Mouse (Mus musculus): ENCODE measurements around the gene Gm3045. TPM values are rescaled to one million over a fixed set of nuclear protein-coding genes. Genes with fewer than 3 reads are reported as not detected.

The Gm3045 gene
- polyA plus RNA-seq, 1 experiment from 2014 or later = not detected

- Histone ChIP-seq H3K4me1 (peaks cover 5% of the 10 kb centered on the region), H3K4me2 (no peak overlapping the region), H3K9ac (no peak overlapping the region), H3K4me3 (no peak overlapping the region), H3K27me3 (replicated peaks) (peaks cover 50% of the 10 kb centered on the region), H3K9me3 (no peaks in the 10 kb centered on the region), H3K36me3 (no peaks in the 10 kb centered on the region), H3K27ac (replicated peaks) (no peak overlapping the region)
- ATAC-seq (ENCODE audit: extremely low read depth, insufficient number of reproducible peaks, low FRiP score, low TSS enrichment) = no peak
- 55% methylated on average over 7 of the region's 7 CpGs for WGBS
These were observed 17.0 kb downstream of the Gm3045 start for GRCm38 (mm10) chr13:56443411-56443810.

DNA sequence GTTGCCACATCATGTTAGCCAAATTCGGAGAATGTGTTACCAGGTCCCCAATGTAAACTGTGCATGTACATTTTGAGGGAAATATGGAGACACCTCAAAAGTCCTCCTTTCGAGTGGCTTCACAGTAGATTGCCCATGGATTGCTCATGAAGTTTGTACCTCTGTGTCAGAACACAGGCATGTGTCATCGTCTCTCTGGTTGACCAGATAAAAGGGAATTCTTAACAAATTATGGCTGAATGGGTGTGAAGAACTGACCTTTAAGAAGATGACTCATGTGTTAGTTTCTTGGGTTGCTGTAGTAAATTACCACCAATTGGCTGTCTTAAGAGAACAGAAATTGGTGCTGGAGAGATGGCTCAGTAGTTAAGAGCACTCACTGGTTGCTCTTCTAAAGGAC lies 17.7 kb downstream of the Gm3045 start:
- no peak overlapping the region for H3K9ac ChIP-seq
- H3K4me3 ChIP-seq = no peak overlapping the region
- no peaks in the 10 kb centered on the region for H3K4me1 ChIP-seq
- WGBS = 78% methylated on average over 3 of the region's 3 CpGs
- H3K4me2 ChIP-seq = no peak overlapping the region
- no peak overlapping the region for H3K27ac ChIP-seq (replicated peaks)
- no peaks in the 10 kb centered on the region for H3K36me3 ChIP-seq
- no peaks in the 10 kb centered on the region for H3K9me3 ChIP-seq
- no peak for ATAC-seq (ENCODE audit: extremely low read depth, insufficient number of reproducible peaks, low FRiP score, low TSS enrichment)
- peaks cover 49% of the 10 kb centered on the region for H3K27me3 ChIP-seq (replicated peaks)

- no peaks in the 10 kb centered on the region for H3K36me3 ChIP-seq
- no peak for ATAC-seq (ENCODE audit: extremely low read depth, insufficient number of reproducible peaks, low FRiP score, low TSS enrichment)
- H3K27ac ChIP-seq (replicated peaks) = no peak overlapping the region
These were observed 18.6 kb downstream of the Gm3045 start for GRCm38 (mm10) chr13:56444996-56445395.

GRCm38 (mm10) chr13:56449239-56450030 lies 23.0 kb downstream of the Gm3045 start:
- Histone ChIP-seq H3K4me2 (no peak overlapping the region), H3K36me3 (no peaks in the 10 kb centered on the region), H3K4me3 (no peak overlapping the region), H3K9ac (no peak overlapping the region), H3K4me1 (no peaks in the 10 kb centered on the region), H3K27ac (replicated peaks) (no peak overlapping the region), H3K27me3 (replicated peaks) (peaks cover 18% of the 10 kb centered on the region; the same call in 1 of the 2 replicates), H3K9me3 (no peaks in the 10 kb centered on the region)
- ATAC-seq (ENCODE audit: extremely low read depth, insufficient number of reproducible peaks, low FRiP score, low TSS enrichment) = no peak
- 63% methylated on average over 10 of the region's 10 CpGs for WGBS

More at GRCm38 (mm10) chr13:56444996-56445395, 18.6 kb downstream of the Gm3045 start:
- Histone ChIP-seq H3K4me1 (no peaks in the 10 kb centered on the region), H3K9me3 (no peaks in the 10 kb centered on the region), H3K27me3 (replicated peaks) (peaks cover 40% of the 10 kb centered on the region), H3K4me3 (no peak overlapping the region), H3K9ac (no peak overlapping the region), H3K4me2 (no peak overlapping the region)
- WGBS = 77% methylated on average over 6 of the region's 6 CpGs

DNA sequence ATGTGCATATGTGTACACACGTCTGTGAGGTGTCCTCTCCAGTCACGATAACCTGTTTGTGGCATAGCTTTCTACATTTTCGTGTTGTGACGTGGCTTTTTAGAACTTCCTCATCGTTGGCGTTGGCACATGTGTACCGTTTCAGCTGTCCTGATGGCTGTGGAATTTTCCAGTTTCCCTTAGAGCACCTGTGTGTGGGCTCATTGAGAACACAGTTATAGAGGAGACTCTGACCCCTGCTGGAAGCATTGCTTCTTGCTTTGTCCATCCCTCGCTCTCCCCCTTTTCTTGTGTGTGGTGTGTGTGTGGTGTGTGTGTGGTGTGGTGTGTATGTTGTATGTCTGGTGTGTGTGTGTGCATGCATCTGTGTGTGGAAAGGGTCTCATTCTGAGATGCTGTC lies 23.6 kb downstream of the Gm3045 start:
- Histone ChIP-seq H3K27me3 (replicated peaks) (peaks cover 17% of the 10 kb centered on the region; the same call in 1 of the 2 replicates), H3K9me3 (no peaks in the 10 kb centered on the region), H3K9ac (no peak overlapping the region), H3K36me3 (no peaks in the 10 kb centered on the region), H3K4me2 (no peak overlapping the region), H3K4me3 (no peak overlapping the region), H3K4me1 (no peaks in the 10 kb centered on the region), H3K27ac (replicated peaks) (no peak overlapping the region)
- 80% methylated on average over 8 of the region's 8 CpGs for WGBS
- ATAC-seq (ENCODE audit: extremely low read depth, insufficient number of reproducible peaks, low FRiP score, low TSS enrichment) = no peak

DNA sequence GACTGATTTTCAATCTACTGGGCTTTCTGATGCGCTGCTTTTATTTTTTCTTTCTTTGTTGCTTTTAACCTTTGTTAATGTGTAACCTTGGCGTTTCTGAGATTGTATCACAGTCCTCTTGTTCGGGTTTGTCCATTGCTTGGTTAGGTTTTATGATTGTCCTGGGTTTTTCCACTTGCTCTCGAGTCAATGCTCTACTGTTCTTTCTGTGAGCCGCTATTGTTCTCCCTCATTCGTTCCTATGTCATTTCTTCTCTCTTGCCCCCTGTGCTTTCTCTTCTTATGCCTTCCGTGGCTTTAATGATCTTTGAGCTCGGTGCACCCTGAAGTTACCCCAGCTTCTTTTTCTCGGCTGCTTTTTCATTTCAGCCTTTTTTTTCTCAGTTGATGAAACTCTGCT lies 31.6 kb downstream of the Gm3045 start:
- Histone ChIP-seq H3K27me3 (replicated peaks) (peaks cover 13% of the 10 kb centered on the region), H3K36me3 (no peaks in the 10 kb centered on the region), H3K27ac (replicated peaks) (no peak overlapping the region), H3K4me1 (no peaks in the 10 kb centered on the region), H3K4me3 (no peak overlapping the region), H3K4me2 (no peak overlapping the region), H3K9ac (no peak overlapping the region), H3K9me3 (no peaks in the 10 kb centered on the region)
- 65% methylated on average over 9 of the region's 9 CpGs for WGBS
- ATAC-seq (ENCODE audit: extremely low read depth, insufficient number of reproducible peaks, low FRiP score, low TSS enrichment) = no peak

DNA sequence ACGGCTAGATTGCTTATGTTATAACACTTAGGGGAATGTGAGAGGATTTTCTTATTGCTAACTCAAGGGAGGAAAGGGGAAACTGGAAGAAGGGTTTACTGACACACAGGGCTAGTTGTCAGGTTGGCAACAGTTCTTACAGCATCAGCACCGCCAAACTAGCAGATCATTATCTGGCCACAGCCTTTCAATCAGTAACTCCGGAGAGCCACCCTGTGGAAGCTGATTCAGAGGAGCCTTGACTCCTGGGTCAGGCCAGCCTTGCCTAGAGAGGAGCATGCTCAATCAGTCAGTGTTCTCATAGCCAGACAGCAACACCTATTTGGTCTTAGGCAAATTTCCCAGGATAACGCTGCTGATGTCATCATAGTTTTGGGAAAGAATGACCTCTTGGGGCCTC lies 35.1 kb downstream of the Gm3045 start:
- no peak overlapping the region for H3K9ac ChIP-seq
- no peak overlapping the region for H3K27ac ChIP-seq (replicated peaks)
- WGBS = 62% methylated on average over 4 of the region's 4 CpGs
- ATAC-seq (ENCODE audit: extremely low read depth, insufficient number of reproducible peaks, low FRiP score, low TSS enrichment) = no peak
- H3K36me3 ChIP-seq = no peaks in the 10 kb centered on the region
- H3K4me3 ChIP-seq = no peak overlapping the region
- no peaks in the 10 kb centered on the region for H3K9me3 ChIP-seq
- no peak overlapping the region for H3K4me2 ChIP-seq
- H3K27me3 ChIP-seq (replicated peaks) = peaks cover 18% of the 10 kb centered on the region
- H3K4me1 ChIP-seq = no peaks in the 10 kb centered on the region

DNA sequence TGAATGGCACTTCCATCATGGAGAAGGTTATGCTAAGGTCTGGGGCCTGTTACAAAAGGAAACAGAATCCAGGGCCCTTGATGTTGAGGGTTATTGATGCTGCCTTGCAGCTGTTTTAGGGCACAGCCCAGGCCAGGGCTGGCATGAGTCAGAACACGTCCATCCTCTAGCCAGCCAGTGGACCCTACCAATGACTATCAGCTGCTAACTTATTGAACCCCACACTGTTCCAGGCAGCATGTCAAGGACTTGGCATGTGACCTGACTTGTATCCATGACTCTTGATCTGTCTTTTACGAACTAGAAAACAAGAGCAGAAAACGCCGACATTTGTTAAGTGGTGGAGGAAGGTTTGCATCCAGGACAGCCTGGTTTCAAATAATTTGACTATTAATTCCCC lies 36.4 kb downstream of the Gm3045 start:
- no peak overlapping the region for H3K27ac ChIP-seq (replicated peaks)
- H3K36me3 ChIP-seq = no peaks in the 10 kb centered on the region
- H3K27me3 ChIP-seq (replicated peaks) = peaks cover 10% of the 10 kb centered on the region
- no peak for ATAC-seq (ENCODE audit: extremely low read depth, insufficient number of reproducible peaks, low FRiP score, low TSS enrichment)
- H3K4me2 ChIP-seq = no peak overlapping the region
- WGBS = 79% methylated on average over 4 of the region's 4 CpGs
- H3K9me3 ChIP-seq = no peaks in the 10 kb centered on the region
- H3K4me1 ChIP-seq = no peaks in the 10 kb centered on the region
- H3K9ac ChIP-seq = no peak overlapping the region
- H3K4me3 ChIP-seq = no peak overlapping the region

- 89% methylated on average over 7 of the region's 7 CpGs for WGBS
- H3K36me3 ChIP-seq = no peaks in the 10 kb centered on the region
- no peaks in the 10 kb centered on the region for H3K9me3 ChIP-seq
- peaks cover 8% of the 10 kb centered on the region for H3K27me3 ChIP-seq (replicated peaks)
- no peak overlapping the region for H3K9ac ChIP-seq
- no peak overlapping the region for H3K27ac ChIP-seq (replicated peaks)
- no peak overlapping the region for H3K4me3 ChIP-seq
- no peaks in the 10 kb centered on the region for H3K4me1 ChIP-seq
- no peak overlapping the region for H3K4me2 ChIP-seq
- no peak for ATAC-seq (ENCODE audit: extremely low read depth, insufficient number of reproducible peaks, low FRiP score, low TSS enrichment)
These were observed 36.9 kb downstream of the Gm3045 start for GRCm38 (mm10) chr13:56463261-56463660.

DNA sequence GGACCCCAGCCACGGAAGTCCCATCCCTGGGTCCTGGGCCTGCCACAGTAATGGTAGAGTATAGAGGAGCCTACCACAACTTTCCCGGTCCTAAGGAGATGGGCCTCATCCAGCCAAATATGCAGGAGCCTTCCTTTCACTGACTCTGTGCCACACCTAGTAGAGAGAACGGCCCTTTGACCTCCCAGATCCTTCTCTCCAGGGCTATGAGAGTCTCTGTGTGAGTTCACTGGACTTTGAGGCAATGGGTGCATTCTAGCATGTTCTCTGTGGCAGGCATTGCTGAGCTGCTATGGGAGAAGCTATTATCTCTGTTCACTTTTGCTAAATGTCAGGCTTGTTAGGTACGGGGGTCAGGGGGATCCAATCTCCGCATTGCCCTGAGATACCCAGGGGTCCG lies 37.4 kb downstream of the Gm3045 start:
- no peak overlapping the region for H3K27ac ChIP-seq (replicated peaks)
- no peak overlapping the region for H3K9ac ChIP-seq
- ATAC-seq (ENCODE audit: extremely low read depth, insufficient number of reproducible peaks, low FRiP score, low TSS enrichment) = no peak
- H3K4me1 ChIP-seq = no peaks in the 10 kb centered on the region
- WGBS = 69% methylated on average over 6 of the region's 6 CpGs
- H3K27me3 ChIP-seq (replicated peaks) = peaks cover 5% of the 10 kb centered on the region
- H3K4me2 ChIP-seq = no peak overlapping the region
- no peaks in the 10 kb centered on the region for H3K36me3 ChIP-seq
- no peaks in the 10 kb centered on the region for H3K9me3 ChIP-seq
- H3K4me3 ChIP-seq = no peak overlapping the region

DNA sequence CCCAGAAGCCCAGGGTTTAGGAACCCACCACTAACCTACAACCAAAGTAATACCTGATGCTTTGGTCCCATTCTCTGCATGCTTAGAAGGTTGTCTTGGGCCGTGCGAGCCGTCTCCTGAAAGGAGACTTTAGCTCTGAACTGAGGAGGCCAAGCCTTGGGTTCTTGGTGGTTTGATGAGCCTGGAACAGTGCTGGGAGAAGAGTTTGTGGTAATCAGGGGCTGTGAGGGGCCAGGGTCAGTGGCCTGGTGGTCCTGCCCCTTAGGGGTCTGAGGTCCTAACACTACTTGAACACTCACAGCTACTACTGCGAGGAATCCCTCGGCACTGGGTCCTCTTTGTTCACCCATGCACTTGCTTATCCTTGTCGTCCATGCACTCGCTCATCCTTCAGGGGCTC lies 41.4 kb downstream of the Gm3045 start:
- H3K27me3 ChIP-seq (replicated peaks) = peaks cover 5% of the 10 kb centered on the region
- H3K4me1 ChIP-seq = no peaks in the 10 kb centered on the region
- H3K4me3 ChIP-seq = no peak overlapping the region
- no peak overlapping the region for H3K4me2 ChIP-seq
- H3K9ac ChIP-seq = no peak overlapping the region
- no peak for ATAC-seq (ENCODE audit: extremely low read depth, insufficient number of reproducible peaks, low FRiP score, low TSS enrichment)
- 83% methylated on average over 7 of the region's 7 CpGs for WGBS
- no peaks in the 10 kb centered on the region for H3K9me3 ChIP-seq
- no peaks in the 10 kb centered on the region for H3K36me3 ChIP-seq
- H3K27ac ChIP-seq (replicated peaks) = no peak overlapping the region

DNA sequence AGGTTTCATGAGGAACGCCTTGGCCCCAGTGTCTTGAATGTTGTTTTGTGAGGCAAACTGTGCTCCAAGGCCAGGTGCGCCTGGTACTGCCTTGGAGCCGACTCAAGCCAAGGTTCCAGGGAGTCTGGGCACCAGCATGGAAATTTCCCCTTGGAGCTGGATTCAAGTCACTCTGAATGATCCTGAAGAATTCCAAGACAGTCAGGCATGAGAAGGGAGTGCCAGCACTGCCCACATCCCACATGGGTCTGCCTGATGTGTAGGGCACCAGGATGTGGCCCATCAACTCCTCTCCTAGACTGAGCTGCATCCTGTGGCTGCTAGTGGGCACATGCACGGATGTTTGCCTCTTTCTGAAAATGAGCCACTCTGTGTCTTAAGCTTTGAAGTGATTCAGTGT lies 42.1 kb downstream of the Gm3045 start:
- 84% methylated on average over 4 of the region's 4 CpGs for WGBS
- H3K27me3 ChIP-seq (replicated peaks) = peaks cover 8% of the 10 kb centered on the region
- H3K9me3 ChIP-seq = no peaks in the 10 kb centered on the region
- H3K4me3 ChIP-seq = no peak overlapping the region
- no peak for ATAC-seq (ENCODE audit: extremely low read depth, insufficient number of reproducible peaks, low FRiP score, low TSS enrichment)
- no peaks in the 10 kb centered on the region for H3K36me3 ChIP-seq
- no peak overlapping the region for H3K27ac ChIP-seq (replicated peaks)
- no peaks in the 10 kb centered on the region for H3K4me1 ChIP-seq
- H3K4me2 ChIP-seq = no peak overlapping the region
- H3K9ac ChIP-seq = no peak overlapping the region
